Mouse (Mus musculus) WW6 (cell line): ENCODE data around the gene Zdhhc3.

Experiments used
- DNase-seq: peaks from one replicate; pipeline ENCODE4 v3.0.0-alpha.2; 2013; ENCODE audit warnings: low read depth, low spot score

Gene Zdhhc3

DNA sequence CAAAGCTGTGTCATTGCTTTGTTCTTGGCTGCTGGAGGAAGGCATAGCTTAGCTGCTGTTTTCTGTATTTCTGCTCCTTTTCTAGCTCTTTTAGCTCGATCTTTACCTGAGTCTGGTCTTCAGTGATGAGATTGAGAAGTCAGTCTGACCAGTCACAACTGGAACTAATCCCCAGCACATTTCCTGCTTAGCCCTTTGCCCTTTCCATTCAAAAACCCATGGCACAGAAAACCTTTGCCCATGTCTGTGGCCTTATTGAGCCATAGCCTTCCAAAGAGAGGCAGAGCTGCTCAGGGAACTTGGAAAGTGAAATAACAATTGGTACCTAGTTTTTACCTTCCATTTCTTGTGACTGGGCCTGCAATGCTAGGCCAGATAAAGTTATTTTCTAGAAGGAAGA lies 2.6 kb upstream of the Zdhhc3 start:
- DNase-seq, result no peak

DNA sequence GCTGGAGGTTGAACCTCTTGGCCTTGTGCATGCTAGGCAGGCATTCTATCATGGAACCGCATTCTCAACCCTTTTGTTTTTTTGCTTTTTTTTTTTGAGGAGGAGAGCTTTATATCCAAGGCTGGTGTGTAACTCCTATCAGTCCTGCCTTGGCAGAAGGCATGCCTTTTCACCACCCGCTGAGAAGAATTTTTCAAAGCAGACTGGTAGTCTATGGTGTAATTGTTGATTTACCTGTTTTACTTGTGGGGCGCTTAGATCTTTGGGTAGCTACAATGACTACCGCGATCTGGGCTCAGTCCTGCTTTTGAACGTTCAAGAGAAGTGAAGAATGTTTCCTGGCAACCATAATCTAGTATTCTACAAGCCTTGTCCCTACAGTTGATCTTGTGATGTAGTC lies 926 bp upstream of the Zdhhc3 start:
- DNase-seq, result no peak

DNA sequence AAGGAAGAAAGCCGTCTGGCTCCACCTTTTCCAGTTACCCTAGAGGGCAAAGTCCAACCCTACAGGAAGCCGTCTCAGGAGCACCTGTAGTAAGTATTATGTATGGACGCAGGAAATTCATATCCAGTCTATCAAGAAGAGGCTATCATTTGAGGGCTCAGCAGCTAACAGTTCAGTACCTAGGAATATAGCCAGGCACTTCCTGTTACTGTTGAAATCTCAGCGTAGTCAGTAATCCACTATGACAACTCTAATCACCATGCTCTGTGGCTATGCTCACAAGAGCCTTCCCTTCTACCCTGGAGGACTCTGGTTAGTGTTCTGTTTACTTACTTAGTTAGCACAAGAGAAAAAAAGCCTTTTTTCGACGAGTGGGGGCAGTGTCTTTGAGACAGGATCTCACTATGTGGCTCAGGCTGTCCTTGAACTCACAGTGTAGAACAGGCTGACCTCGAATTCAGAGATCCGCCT lies 1.2 kb downstream of the Zdhhc3 start:
- no peak for DNase-seq

DNA sequence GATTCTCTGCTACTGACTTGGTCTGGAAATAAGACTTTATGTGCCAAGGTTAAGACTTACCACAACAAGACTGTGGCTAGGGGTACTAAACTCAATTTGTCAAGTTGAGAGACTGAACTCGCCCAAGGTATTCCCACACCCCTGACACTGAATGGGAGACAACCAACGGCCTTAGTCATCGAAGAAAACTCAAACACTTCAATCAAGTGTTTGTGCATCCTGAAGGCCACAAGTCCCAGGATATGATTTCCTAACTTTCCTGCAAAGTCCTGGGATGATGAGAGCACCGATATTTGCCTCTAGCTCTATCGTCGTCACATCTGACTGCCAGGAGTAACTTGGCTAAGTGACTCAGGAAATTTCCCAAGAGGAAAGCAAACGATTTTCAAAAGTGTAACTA lies 3.8 kb downstream of the Zdhhc3 start:
- no peak for DNase-seq

DNA sequence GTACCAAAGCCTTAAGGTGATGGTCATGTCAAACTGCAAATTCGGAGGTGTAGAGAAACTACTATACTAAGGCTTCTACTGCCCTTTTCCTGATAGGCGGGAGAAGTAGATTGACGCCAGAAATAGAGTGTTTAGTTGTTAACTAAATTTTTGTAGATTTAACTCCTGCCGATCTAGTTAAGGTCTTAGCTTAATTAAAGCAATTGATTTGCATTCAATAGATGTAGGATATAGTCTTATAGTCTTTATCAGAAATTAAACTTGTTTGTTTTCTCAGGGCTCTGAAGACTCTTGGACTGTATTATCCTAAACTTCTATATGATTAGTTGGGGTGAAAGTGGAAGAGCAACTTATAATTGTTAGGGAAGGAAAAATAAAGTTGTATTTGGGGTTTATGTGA lies 5.8 kb downstream of the Zdhhc3 start:
- DNase-seq, result no peak

DNA sequence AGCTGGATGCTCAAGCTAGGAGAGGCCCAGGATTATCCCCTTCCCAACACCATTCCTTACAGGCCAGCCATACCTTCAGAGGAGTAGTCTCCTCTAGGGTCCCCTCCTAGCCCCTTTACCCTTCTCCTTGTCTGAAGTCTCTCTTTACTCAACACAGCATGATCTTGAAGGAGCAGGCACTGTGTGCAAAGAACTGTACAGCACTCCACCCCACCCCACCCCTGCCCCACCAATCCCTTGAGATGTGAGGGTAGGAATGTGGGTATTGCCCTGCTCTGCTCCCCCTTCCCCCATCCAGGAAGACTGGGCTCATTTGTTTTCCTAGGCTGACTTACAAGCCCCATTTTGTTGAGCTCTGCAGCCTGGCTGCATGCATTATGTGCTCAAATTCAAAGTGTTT lies 8.6 kb downstream of the Zdhhc3 start:
- no peak for DNase-seq

DNA sequence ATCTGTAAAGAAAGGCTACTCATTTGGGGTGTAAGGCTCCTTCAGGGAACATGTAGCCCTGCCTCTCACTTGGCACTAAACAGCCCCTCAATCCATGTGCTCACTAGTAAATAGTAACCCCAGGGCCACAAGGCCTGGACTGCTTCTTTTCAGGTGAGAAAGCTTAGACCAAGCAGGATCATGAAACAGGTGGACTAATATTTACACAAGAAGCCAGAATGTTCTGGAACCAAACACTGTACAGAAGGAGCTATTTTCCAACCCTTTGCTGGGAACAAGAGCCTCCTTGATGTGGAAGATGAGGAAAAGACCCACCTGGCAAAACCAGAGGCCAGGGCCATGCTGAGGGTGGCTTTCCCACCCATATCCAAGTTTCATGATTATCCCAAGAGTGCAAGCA lies 9.6 kb downstream of the Zdhhc3 start:
- no peak for DNase-seq

DNA sequence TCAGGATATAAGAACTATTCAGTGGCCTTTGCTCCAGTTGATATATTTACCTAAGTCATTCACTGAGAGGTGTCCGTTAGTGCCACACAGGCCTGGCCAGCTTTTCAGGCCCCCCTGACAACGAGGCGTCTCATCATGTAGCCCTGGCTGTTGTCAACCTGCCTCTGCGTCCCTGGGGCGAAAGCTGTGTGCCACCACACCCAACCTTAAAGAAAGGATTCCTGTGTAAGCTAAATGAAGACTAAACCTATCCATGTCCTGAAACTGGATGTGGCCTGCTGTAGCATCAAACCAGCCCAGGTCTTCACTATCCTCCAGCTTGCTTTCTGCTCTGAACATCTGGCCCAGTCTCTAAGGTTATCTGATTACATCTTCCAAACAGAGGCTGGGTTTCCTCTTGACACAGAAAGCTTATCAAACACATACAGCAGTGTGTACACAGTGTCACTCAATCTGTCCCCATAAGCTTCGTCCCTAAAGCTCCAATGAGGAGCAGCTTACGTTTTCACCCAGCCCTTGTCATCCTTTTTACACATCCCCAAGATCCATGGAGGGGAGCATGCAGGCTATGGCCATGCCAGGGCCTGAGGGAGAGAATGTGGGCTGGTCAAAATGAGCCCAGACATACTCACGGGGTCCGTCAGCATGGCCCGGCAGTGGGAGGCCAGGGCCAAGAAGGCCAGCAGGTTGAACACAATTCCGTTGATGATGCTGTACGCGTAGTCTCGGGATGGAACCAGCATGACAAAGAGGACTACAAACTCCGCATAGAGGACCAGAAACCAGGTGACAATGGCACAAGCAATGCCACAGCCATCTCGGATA lies 13.2 kb downstream of the Zdhhc3 start:
- DNase-seq, result no peak

DNA sequence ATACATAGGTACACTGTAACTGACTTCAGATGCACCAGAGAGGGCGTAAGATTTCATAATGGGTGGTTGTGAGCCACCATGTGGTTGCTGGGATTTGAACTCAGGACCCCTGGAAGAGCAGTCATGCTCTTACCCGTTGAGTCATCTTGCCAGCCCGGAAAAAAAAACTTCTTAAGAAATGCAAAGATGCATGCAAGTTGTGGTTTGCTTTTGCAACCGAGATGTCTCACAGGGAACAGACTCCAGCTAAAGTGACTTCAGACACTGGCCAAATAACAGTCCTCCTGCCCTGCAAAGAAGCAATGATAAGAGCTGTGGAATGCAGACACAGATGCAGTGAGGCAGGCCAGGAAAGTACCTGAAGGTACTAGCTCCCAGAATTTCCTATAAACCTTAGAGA lies 22.2 kb downstream of the Zdhhc3 start:
- no peak for DNase-seq

DNA sequence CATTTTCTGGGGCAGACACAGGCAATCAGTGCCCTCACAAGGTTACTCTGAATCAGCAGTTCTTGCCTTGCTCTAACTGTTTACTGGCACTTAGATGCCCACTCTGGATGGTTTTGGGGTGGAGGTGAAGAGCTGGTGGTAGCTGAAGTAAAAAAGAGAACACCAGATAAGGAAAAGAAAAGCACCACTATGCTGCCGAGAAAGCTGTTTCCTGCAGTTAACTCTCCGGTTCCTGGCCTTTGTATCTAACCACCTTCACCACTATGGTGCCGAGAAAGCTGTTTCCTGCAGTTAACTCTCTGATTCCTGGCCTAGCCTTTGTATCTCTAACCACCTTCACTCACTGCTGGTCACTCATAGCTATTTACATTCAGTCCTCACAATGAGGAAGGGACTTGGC lies 25.4 kb downstream of the Zdhhc3 start:
- no peak for DNase-seq

DNA sequence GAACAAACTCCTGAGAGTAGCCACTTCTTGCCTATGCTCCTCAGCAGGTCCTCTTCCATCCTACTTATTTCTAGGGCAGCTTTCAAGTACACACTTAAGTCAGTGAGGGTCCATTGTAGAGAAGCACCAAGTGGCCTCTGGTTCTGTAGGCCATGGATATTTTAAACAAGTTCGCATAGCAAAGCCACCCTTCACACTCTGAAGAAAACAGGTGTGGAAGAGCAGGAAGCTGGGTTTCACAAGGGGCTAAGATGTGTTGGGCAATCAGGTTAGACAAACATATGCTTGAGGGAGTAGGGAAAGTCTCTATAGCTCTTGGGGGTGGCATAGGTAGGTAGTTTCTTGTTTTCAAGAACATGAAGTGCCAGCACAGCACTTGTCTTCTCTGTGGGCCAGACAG lies 27.6 kb downstream of the Zdhhc3 start:
- no peak for DNase-seq

DNA sequence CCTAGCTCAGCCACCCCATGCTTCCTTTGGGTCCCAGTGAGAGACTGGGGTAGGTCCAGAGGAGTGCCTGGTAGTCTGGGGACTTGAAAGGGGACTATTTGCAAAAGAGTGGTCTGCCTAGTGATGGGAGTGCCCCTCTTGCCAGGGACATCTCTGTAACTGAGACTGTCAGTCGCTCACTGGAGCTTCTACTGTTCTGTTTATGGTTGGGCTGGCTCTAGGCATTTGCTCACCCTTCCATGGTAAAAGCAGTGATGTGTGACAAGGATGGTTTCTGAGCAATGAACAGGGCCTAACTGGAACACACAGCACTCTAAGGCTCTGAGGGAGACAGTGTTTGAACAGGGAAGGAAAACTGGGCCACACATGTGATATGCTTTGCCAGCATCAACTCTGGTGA lies 32.2 kb downstream of the Zdhhc3 start:
- DNase-seq, result no peak

DNA sequence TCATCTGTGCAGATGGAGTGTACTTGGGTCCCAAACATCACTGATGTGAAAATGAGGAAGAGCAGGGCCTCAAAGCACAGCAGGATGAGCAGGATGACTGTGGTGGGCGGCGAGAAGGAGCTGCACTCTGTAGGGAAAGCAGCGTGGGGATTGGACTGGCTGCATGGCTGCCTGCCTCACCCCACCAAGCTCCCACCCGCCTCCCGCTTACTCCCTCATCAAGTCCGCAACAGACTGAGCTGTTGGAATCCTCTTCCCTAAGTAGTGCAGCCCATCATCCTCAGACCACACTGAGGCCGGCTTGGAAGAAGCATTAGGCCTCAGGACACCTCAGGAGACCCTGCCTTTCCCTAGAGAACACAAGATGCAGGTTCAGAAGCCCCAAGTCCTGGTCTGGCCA lies 32.6 kb downstream of the Zdhhc3 start:
- no peak for DNase-seq

DNA sequence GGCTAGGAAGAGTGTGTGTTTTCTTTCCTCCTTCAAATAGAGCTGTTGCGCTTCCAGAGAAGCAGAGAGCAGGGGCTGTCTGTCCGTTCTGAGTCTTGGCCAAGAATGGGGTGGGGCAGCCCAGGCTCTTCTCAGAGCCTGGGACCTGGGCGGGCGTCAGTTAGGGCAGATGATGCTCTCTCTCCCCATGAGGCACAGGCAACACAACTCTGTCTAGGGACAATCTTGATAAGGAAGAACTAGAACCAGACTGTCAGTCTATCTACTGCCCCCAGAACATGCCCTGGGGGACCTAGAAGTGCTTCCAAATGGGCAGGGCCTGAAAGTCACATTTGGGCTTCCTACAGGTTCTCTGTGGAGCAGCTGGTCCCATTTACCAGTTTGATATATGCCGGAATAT lies 33.9 kb downstream of the Zdhhc3 start:
- no peak for DNase-seq

DNA sequence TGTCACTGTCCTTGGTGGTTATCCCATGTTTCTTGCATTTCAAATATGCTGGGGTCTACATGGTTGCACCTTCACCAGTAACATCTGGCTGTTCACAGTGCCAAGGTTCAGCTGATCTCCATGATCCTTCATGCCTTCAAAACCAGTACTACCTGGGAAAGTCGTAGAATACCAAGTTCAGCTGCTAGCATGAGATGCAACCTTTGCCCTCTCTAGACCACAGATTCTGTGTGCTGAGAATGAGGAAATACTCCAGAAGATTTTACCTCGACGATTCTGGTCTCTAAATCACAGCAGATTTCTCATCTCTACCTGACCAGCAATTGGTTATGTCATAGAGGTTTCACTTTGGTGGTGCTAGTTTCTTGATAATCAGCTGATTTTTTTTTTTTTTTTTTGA lies 52.8 kb downstream of the Zdhhc3 start:
- DNase-seq, result no peak

DNA sequence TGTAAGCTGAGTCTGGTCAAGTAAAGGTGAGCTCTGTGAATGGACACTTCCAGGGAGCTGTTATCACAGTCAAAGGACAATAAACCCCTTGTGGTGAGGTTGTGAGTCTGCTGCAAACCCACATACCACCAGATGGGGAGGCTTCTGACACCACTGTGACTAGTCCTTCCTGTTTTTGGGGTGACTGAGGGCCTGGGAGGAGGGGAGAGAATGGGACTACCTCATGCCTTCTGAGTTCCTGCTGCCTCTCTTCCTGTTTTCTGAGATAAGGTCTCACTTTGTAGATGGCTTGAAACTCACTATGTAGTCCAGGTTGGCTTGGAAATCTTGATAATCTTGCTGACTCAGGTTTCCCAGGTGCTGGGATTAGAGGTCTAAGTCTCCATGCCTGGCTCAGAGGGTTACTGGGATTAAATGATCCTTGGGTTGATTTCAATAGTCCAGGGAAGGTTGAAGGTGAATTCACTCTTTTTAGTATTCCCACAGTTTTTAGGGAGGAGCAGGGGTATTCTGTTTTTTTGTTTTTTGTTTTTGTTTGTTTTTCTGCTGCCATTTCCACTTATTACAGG lies 54.2 kb downstream of the Zdhhc3 start:
- no peak for DNase-seq

DNA sequence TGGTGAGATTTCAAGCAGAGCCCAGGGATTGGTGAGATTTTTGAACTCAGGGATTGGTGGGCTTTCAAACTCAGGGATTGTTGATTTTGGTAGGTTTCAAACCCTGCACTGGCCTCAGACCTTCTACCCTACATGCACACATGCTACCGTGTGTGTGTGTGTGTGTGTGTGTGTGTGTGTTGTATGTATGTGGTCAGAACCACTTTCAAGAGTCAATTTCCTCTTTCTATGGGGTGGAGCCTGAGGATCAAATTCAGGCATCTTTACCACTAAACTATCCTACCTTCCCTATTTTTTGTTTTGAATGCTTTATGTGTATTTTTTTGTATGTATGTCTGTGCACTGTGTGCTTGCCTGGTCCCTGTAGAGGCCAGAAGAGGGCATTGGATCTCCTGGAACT lies 65.3 kb downstream of the Zdhhc3 start:
- no peak for DNase-seq

DNA sequence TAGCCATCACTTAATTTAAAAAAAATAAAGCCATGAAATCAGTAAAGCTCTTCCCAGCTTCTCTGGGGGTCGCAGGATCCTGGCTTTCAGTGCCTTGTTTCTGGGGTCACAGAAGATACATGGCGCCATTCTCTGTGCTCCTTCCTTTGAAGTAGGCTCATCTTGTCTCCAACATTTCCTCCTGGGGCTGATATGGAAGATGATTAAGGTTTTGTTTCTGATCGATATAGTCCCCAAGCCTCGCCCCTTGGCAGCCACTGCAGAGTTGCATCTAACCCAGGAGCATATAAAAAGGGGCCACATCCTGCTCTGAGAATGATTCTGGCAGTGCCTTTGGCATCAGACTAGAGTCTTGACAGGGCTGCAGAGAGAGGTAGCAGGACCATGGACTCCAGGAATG lies 78.6 kb downstream of the Zdhhc3 start, which contains the start of gene Tgm4:
Gene Tgm4, plus strand, starts transcription at position 301 of the 400 bp plus-strand sequence.
- no peak for DNase-seq

DNA sequence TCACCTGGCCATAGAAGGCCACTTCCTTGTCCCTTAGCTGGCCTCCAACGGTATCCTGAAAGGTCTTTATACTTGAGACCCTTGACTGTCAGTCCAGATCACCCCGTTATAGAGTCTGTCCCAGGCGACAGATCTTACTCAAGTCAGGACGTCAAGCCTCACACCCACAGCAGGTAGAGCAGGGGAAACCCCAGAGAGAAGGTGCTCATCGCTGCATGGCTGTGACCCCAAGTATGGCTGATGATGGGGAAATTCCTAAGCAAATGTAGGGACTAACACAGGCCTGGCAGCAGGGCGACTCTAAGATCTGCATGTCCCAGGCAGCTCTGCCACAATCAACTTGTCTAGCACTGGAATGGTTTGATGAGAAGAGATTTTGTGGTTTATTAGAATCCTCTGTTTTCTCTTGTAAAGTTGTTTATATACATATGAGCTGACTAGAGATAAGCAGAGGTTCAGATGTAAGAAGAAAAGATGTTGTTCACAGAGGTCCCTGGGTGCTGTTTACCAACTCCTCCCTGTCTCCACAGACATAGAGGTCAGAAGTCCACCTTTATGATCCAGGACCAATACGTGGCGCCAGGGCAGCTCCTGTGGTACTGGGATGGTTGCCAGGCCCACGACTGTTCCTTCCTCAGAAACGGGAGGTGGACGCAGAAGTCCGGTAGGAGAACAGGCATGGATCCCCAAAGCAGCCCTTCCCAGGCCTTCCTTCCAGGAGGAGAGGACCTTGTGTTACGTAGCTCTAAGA lies 81.3 kb downstream of the Zdhhc3 start:
- no peak for DNase-seq

DNA sequence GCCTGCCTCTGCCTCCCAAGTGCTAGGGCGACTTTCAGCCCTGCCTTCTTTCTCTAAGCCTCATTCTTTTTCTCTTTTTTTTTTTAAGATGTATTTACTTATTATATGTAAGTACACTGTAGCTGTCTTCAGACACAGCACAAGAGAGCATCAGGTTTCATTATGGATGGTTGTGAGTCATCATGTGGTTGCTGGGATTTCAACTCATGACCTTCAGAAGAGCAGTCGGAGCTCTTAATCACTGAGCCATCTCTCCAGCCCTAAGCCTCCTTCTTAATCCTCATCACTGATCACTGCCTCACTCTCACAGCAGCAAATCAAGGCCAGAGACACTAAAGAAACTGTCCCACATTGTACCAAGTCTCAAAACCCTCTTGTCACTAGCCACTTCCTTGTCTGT lies 88.8 kb downstream of the Zdhhc3 start:
- no peak for DNase-seq

DNA sequence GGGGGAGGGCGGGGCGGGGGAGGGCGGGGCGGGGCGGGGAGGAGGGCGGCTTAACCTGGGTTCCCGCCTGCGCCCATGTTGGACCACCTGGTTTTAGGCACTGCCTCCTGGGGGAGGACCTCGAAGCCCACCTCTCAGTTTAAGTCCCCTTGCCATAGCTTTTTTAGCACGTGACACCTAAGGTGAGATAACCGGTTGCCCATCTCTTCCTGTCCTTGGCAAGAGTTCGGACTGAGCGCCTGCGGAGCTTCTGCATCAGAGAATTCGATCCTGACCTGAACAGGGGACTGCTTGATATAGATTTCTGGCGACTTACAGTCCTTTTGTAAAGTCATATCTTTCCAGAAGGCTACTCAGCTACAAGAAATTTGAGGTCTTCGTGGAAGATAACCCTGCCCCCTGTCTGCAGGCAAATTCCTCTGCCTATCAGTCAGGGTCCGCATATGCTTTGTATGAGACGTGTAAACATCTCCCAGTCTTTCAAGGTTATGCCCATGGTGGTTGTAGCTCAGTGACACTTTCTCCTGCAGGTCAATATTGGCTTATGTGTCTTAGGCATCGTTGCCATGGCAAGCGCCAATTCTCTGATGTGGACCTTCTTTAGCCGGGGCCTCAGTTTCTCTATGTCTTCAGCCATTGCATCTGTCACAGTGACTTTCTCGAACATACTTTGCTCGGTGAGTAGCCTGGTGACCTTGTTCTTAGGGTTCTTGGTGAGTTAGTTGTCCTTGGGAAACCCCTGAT lies 91.2 kb downstream of the Zdhhc3 start:
- DNase-seq, result no peak
